Mouse (Mus musculus) fat pad, adult 2 months (tissue): ENCODE measurements around the gene Cblb.

Source experiments
- DNase-seq: peaks from one replicate; pipeline ENCODE4 v3.0.0-alpha.2; 2011; ENCODE audit warnings: low read depth, low spot score; ENCODE audit errors: extremely low read depth

Gene Cblb

DNA sequence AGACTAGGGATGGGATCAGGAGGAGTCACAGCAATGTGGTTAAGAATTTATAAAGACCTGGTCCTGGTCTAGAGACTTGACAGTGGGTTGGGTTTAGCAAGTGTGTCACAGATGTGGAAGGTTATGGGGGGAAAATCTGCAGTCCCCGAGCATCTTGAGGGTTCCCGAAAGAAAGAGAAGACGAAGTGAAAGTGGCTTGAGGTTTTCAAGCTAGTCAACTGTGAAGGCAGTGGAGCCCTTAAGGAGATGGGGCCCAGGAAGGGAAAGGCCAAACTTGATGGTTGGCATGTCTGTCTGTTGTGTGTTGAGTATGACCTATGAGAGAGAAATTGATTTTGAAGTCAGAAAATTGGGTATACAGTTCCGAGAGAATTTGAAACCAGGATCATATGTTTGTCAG lies 7.3 kb downstream of the Cblb start:
- no peak for DNase-seq

DNA sequence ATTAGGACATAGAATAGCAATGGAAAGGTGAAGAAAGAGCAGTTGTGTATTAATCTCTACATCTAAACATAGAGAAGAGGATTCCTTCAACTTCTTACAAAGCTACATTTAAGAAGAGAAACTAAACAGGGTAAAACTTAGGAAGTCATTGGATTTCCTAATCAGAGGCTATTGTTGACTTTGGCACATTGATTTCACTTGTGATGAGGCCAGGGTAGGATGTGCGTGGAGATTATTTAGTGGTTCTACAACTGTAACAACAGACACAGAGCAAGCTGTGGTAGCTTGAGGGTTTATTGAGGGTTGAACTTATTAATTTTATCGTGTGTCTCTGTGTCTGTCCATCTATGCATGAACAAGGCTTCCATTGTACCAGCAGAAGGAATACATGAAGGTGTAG lies 7.8 kb downstream of the Cblb start:
- DNase-seq, result no peak

DNA sequence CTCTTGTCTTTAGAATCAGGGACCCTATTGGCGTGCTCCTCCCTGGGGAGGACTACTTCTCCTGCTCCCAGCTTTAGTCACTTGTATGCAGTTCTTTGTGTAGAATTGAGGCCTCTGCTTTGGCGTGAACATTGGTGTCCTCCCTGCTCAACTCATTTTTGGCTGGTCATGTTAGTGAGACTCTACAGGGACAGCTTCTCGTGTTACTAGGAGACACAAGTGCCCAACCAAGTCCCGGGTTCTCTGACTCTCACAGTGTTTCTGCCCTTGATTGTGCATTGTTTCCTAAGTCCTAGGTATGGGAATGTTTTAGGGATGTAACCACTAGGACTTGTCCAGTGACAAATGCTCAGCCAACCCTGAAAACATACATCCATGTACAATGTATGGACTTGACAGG lies 9.9 kb downstream of the Cblb start:
- no peak for DNase-seq

DNA sequence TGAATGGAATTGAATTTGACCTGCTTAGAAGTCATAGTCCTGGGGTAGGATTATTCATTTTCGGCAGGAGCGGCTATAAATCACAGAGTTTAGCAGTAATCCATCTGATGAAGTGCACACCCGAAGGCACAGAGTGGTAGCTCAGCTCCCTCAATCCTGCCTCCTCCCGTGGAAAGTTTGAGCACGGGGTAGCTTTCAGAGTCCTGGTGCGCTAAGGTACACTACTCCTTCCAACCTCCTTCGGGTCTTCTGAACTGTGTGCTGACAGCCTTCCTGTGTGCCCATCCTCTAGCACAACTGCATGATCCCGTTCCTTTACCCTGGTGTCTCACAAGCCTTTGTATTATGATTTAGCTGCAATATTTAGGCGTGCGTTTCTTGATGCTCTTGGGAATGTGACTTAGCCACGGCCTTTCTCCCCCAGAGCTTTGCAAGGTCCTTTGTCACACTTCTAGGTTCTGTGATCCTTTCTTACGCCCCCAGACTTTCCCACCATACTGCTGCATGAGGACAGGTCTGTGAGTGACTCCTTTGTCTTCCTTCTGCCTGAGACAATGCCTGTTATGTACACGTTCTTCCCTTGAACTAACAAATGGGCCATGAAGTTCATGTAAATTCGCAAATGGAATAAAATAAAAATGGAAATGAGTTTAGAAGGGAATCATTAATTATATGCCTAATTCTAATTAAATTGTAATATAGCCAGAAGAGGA lies 11.8 kb downstream of the Cblb start:
- no peak for DNase-seq

- peak; percentile 75 for DNase-seq
Observed at GRCm38 (mm10) chr16:52043380-52044117, 12.5 kb downstream of the Cblb start.

- DNase-seq, result no peak
Observed at GRCm38 (mm10) chr16:52044518-52044917, 13.5 kb downstream of the Cblb start.

DNA sequence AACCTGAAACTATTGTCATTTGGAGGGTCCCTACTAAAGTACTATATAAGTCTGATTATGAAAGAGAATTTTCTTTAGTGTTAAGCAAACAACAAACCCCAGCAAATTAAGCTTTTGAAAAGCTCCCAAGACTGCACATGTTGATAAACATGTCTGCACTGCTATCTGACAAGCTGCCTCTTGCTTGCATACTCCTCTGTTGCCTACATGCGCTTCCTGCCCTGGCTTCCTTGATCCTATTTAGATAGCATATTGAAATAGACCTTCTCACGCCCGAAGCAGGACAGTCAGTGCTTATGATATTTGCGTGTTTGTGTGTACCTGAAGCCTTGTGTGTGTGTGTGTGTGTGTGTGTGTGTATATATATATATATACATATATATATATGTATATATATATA lies 14.0 kb downstream of the Cblb start:
- DNase-seq, result no peak

DNA sequence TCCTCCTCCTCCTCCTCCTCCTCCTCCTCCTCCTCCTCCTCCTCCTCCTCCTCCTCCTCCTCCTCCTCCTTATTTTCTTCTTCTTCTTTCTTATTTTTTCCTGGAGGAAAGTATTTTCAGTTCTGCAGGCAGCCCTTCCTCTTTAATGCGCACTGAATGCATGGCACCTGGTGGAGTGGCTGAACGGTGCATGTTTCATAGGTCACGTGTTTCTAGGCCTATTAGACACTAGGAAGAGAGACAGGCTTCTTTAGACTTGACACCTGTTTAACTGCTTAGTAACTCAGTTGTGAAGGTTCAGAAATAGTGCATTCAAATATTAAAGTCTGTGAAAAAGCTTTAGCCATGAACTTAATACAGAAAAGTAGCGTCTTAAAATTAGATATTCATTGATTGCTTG lies 15.4 kb downstream of the Cblb start:
- no peak for DNase-seq

GRCm38 (mm10) chr16:52051106-52051505 lies 20.1 kb downstream of the Cblb start:
- DNase-seq, result no peak

GRCm38 (mm10) chr16:52052734-52053133 lies 21.7 kb downstream of the Cblb start:
- DNase-seq, result no peak

- DNase-seq, result no peak
Observed at GRCm38 (mm10) chr16:52055236-52055635, 24.2 kb downstream of the Cblb start.

DNA sequence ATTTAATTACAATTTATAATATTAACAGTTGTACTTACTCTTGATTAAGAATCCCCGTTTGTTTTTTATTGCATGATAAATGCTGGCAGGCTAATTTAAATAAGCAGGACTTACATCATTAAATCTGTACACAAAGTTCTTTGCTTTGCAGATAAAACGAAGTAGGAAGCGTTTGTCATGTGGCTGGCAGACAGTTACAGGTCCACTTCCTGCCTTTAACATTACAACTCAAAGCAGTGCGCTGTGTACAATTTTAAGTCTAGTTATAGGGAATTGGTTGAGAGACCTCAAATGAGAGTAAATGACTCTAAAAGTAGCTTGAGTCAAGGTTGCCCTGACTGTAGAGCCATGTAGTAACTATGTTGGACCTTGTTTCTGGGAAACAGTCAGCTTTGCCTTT lies 25.1 kb downstream of the Cblb start:
- DNase-seq, result no peak

GRCm38 (mm10) chr16:52057335-52057734 lies 26.3 kb downstream of the Cblb start:
- no peak for DNase-seq

GRCm38 (mm10) chr16:52059535-52059934 lies 28.5 kb downstream of the Cblb start:
- no peak for DNase-seq

DNA sequence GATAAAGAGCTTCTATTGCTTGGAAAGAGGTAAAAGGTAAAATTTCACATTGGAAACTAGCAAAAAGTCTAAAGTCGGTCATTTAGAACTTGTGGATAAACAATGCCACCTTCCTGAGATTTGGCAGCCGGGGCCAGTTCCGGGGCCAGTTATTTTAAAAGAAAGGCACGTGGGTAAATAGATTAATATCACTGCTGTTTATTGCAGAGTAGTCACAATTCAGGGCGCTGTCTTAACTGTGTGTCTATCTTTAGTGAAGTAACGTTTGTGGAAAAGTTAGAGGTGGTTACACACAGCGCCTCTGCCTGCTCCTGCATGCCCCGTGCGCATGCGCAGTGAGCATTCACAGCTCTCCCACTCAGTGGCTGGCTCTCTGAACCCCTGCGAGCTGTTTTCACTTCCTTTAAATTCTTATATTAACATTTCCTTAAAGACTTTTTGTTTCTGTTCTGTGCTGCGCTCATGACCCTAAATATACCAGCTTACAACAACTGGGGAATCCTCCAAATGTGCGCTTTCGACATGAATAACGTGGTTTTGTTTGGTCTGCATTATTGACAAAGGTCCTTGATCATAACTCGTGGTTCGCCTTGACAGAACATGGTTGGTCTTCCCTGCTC lies 29.2 kb downstream of the Cblb start:
- DNase-seq, result no peak

DNA sequence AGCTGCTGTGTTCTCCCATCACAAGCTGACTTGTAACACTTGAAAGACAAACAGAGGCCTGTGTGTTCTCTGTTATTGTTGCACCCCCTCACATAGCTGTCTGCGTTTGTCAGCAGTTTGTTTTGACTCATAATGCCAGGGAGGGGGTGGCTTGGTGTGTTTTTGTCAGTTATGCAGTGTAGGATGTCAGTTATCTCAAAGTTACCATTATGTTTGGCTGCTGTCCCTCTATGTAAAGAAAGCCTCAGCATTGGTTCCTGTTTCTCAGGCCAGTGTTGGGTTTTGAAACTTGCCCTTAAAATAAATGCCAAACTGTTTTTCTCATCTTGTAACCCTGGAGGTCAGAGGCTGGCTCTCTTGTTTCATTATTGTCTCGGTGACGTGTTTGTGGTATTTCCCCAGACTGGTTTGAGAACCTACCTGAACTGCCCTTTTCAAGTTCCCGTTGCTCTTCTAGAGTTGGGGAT lies 30.0 kb downstream of the Cblb start:
- no peak for DNase-seq

GRCm38 (mm10) chr16:52064309-52065105 lies 33.5 kb downstream of the Cblb start:
- no peak for DNase-seq

- DNase-seq, result no peak
Observed at GRCm38 (mm10) chr16:52067632-52068516, 36.8 kb downstream of the Cblb start.

GRCm38 (mm10) chr16:52068517-52068874 lies 37.5 kb downstream of the Cblb start:
- no peak for DNase-seq

GRCm38 (mm10) chr16:52069648-52070047 lies 38.6 kb downstream of the Cblb start:
- no peak for DNase-seq
